Mouse (Mus musculus): ENCODE measurements around the gene Vav1. TPM values are rescaled to one million over a fixed set of nuclear protein-coding genes. Genes with fewer than 3 reads are reported as not detected.

The Vav1 gene
- polyA plus RNA-seq, 1 experiment from 2014 or later: 14.1 TPM

GRCm38 (mm10) chr17:57350212-57350611 lies 71.3 kb downstream of the Vav1 start:
- no peak for ATAC-seq
- Histone ChIP-seq H3K9me3 (ENCODE audit: low read length) (no peaks in the 10 kb centered on the region), H3K4me1 (ENCODE audit: insufficient read depth) (peaks cover 6% of the 10 kb centered on the region; the same call in 1 of the 2 replicates), H3K27ac (ENCODE audit: low read depth) (no peak overlapping the region), H3K4me3 (ENCODE audit: low read depth, low read length) (no peak overlapping the region), H3K4me2 (ENCODE audit: low read depth, low read length) (no peak overlapping the region), H3K36me3 (replicated peaks; ENCODE audit: insufficient read depth, low read length) (no peaks in the 10 kb centered on the region), H3K27me3 (ENCODE audit: insufficient read depth, low read length) (no peaks in the 10 kb centered on the region), H3K9ac (replicated peaks) (no peak overlapping the region)
- WGBS (ENCODE audit: insufficient replicate concordance): 73% methylated on average over 5 of the region's 5 CpGs
- DNase-seq: no peak
- TF ChIP-seq CTCF (IDR thresholded peaks at IDR 0.05; ENCODE audit: low read depth): no peak
- no peak for TF ChIP-seq EP300 (IDR thresholded peaks at IDR 0.05; ENCODE audit: low read depth)

- TF ChIP-seq EP300 (IDR thresholded peaks at IDR 0.05; ENCODE audit: low read depth) (no peak), CTCF (IDR thresholded peaks at IDR 0.05; ENCODE audit: low read depth) (no peak)
- Histone ChIP-seq H3K36me3 (replicated peaks; ENCODE audit: insufficient read depth, low read length) (no peaks in the 10 kb centered on the region), H3K27ac (ENCODE audit: low read depth) (no peak overlapping the region), H3K4me1 (ENCODE audit: insufficient read depth) (peaks cover 6% of the 10 kb centered on the region; the same call in 1 of the 2 replicates), H3K9me3 (ENCODE audit: low read length) (no peaks in the 10 kb centered on the region), H3K27me3 (ENCODE audit: insufficient read depth, low read length) (no peaks in the 10 kb centered on the region), H3K9ac (replicated peaks) (no peak overlapping the region), H3K4me3 (ENCODE audit: low read depth, low read length) (no peak overlapping the region), H3K4me2 (ENCODE audit: low read depth, low read length) (no peak overlapping the region)
- no peak for ATAC-seq
- WGBS (ENCODE audit: insufficient replicate concordance): 88% methylated on average over 9 of the region's 9 CpGs
- no peak for DNase-seq
Measured at GRCm38 (mm10) chr17:57351107-57351506, 72.2 kb downstream of the Vav1 start.

GRCm38 (mm10) chr17:57358441-57358840 lies 79.5 kb downstream of the Vav1 start, which contains the start of gene Adgre1:
Gene Adgre1 (plus strand): TSS chr17:57358691.
- WGBS (ENCODE audit: insufficient replicate concordance): 19% methylated on average over 1 of the region's 1 CpGs
- H3K27me3 ChIP-seq (ENCODE audit: insufficient read depth, low read length): no peaks in the 10 kb centered on the region
- 0 out of 2 replicates have a peak within 1 kb of the TSS, but pooled peaks have one; percentile 6 for H3K4me3 ChIP-seq (ENCODE audit: low read depth, low read length)
- H3K4me1 ChIP-seq (ENCODE audit: insufficient read depth): no peaks in the 10 kb centered on the region; the same call in 1 of the 2 replicates
- H3K36me3 ChIP-seq (replicated peaks; ENCODE audit: insufficient read depth, low read length): no peaks in the 10 kb centered on the region
- no peak within 1 kb of the TSS for H3K9ac ChIP-seq (replicated peaks)
- no peaks in the 10 kb centered on the region for H3K9me3 ChIP-seq (ENCODE audit: low read length)
- no peak for DNase-seq
- TF ChIP-seq CTCF (IDR thresholded peaks at IDR 0.05; ENCODE audit: low read depth) (no peak), EP300 (IDR thresholded peaks at IDR 0.05; ENCODE audit: low read depth) (no peak)
- H3K4me2 ChIP-seq (ENCODE audit: low read depth, low read length): peak within 1 kb of the TSS; percentile 44; the same call in 1 of the 2 replicates
- H3K27ac ChIP-seq (ENCODE audit: low read depth): no peak within 1 kb of the TSS
- ATAC-seq: peak; percentile 47

GRCm38 (mm10) chr17:57359485-57360241 lies 80.8 kb downstream of the Vav1 start:
- WGBS (ENCODE audit: insufficient replicate concordance): 65% methylated on average over 11 of the region's 11 CpGs
- H3K4me3 ChIP-seq (ENCODE audit: low read depth, low read length): 0 out of 2 replicates have a peak overlapping the region, but pooled peaks have one; percentile 6
- ATAC-seq: no peak

More at GRCm38 (mm10) chr17:57359485-57360241, 80.8 kb downstream of the Vav1 start:
- Histone ChIP-seq H3K4me1 (ENCODE audit: insufficient read depth) (no peaks in the 10 kb centered on the region; the same call in 1 of the 2 replicates), H3K27me3 (ENCODE audit: insufficient read depth, low read length) (no peaks in the 10 kb centered on the region), H3K27ac (ENCODE audit: low read depth) (no peak overlapping the region), H3K36me3 (replicated peaks; ENCODE audit: insufficient read depth, low read length) (no peaks in the 10 kb centered on the region), H3K4me2 (ENCODE audit: low read depth, low read length) (0 out of 2 replicates have a peak overlapping the region, but pooled peaks have one; percentile 26), H3K9ac (replicated peaks) (no peak overlapping the region), H3K9me3 (ENCODE audit: low read length) (no peaks in the 10 kb centered on the region)
- peak; percentile 33 for TF ChIP-seq CTCF (IDR thresholded peaks at IDR 0.05; ENCODE audit: low read depth)
- TF ChIP-seq EP300 (IDR thresholded peaks at IDR 0.05; ENCODE audit: low read depth): no peak
- DNase-seq: no peak

Other genes with a start within 250 kb of the Vav1 start
- gene Khsrp, start 247.6 kb upstream of the Vav1 start, polyA plus RNA-seq (2015; fragmentation: Nextera tagmentation; extraction: Ambion mirVana): 14.6 and 16.6 TPM in 2 replicates
- not detected in 2 replicates for gene Slc25a41, start 237.4 kb upstream of the Vav1 start, polyA plus RNA-seq (2015; fragmentation: Nextera tagmentation; extraction: Ambion mirVana)
- 33.0 and 39.9 TPM in 2 replicates for gene Crb3, start 220.0 kb upstream of the Vav1 start, polyA plus RNA-seq (2015; fragmentation: Nextera tagmentation; extraction: Ambion mirVana)
- 12.7 and 12.8 TPM in 2 replicates for gene Slc25a23, start 219.2 kb upstream of the Vav1 start, polyA plus RNA-seq (2015; fragmentation: Nextera tagmentation; extraction: Ambion mirVana)
- 3.5 and 4.9 TPM in 2 replicates for gene Dennd1c, start 200.6 kb upstream of the Vav1 start, polyA plus RNA-seq (2015; fragmentation: Nextera tagmentation; extraction: Ambion mirVana)
- 0.23 and 0.30 TPM in 2 replicates for gene Tubb4a, start 191.3 kb upstream of the Vav1 start, polyA plus RNA-seq (2015; fragmentation: Nextera tagmentation; extraction: Ambion mirVana)
- gene Tnfsf9, start 173.8 kb upstream of the Vav1 start, polyA plus RNA-seq (2015; fragmentation: Nextera tagmentation; extraction: Ambion mirVana): 0.21 and 0.56 TPM in 2 replicates
- not detected in 2 replicates for gene Cd70, start 129.3 kb upstream of the Vav1 start, polyA plus RNA-seq (2015; fragmentation: Nextera tagmentation; extraction: Ambion mirVana)
- gene Tnfsf14, start 84.9 kb upstream of the Vav1 start, polyA plus RNA-seq (2015; fragmentation: Nextera tagmentation; extraction: Ambion mirVana): 1.7 and 1.9 TPM in 2 replicates
- 1,136 and 1,364 TPM in 2 replicates for gene C3, start 51.0 kb upstream of the Vav1 start, polyA plus RNA-seq (2015; fragmentation: Nextera tagmentation; extraction: Ambion mirVana)
- 9.0 and 9.2 TPM in 2 replicates for gene Gpr108, start 30.7 kb upstream of the Vav1 start, polyA plus RNA-seq (2015; fragmentation: Nextera tagmentation; extraction: Ambion mirVana)
- 9.3 TPM in 2 replicates for gene Trip10, start 29.6 kb upstream of the Vav1 start, polyA plus RNA-seq (2015; fragmentation: Nextera tagmentation; extraction: Ambion mirVana)
- gene Adgre1, start 79.6 kb downstream of the Vav1 start, polyA plus RNA-seq (2015; fragmentation: Nextera tagmentation; extraction: Ambion mirVana): 16.2 and 16.4 TPM in 2 replicates